Mouse (Mus musculus) spleen, adult 2 months (tissue): ENCODE measurements around the gene Rabgap1. TPM values are rescaled to one million over a fixed set of nuclear protein-coding genes. Genes with fewer than 3 reads are reported as not detected.
A peak's percentile ranks its signal among the peaks of the same experiment; 100 is the strongest.

ENCODE experiments used
- DNase-seq, 2 experiments: peaks; one replicate each; pipeline versions ENCODE4 v3.0.0 to v3.0.0-alpha.2; 2012 to 2021; ENCODE audit warnings: low spot score in 2 of 2, low read depth in 1 of 2
- H3K27ac ChIP-seq: fragments of 200-500 bp; 2 replicates; pipeline ENCODE4 v1.5.1; 2012; ENCODE audit warnings: low read length, inconsistent platforms; ENCODE audit not compliant: insufficient read depth
- H3K27me3 ChIP-seq: fragments of 200-500 bp; 2 replicates; pipeline ENCODE4 v1.6.1; 2012; ENCODE audit warnings: mild to moderate bottlenecking, moderate library complexity, low read length, inconsistent platforms; ENCODE audit not compliant: control insufficient read depth, insufficient read depth
- H3K36me3 ChIP-seq: fragments of 200-500 bp; 2 replicates; pipeline ENCODE4 v1.6.1; 2012; ENCODE audit warnings: mild to moderate bottlenecking, low read length, inconsistent platforms; ENCODE audit not compliant: control insufficient read depth, insufficient read depth
- H3K4me1 ChIP-seq: fragments of 200-500 bp; 2 replicates; pipeline ENCODE4 v1.6.1; 2011; ENCODE audit warnings: inconsistent platforms; ENCODE audit not compliant: control insufficient read depth, insufficient read depth, insufficient read length
- H3K4me3 ChIP-seq: fragments of 200-500 bp; 2 replicates; pipeline ENCODE4 v1.5.1; 2011; ENCODE audit warnings: mild to moderate bottlenecking, inconsistent platforms; ENCODE audit not compliant: insufficient read depth, insufficient read length; ENCODE audit errors: extremely low read depth
- CTCF ChIP-seq: fragments of 200-500 bp; IDR thresholded peaks from 2 replicates; pipeline ENCODE4 v1.5.1; 2011; ENCODE audit warnings: mild to moderate bottlenecking, inconsistent platforms; ENCODE audit not compliant: insufficient read depth, insufficient read length, insufficient replicate concordance; ENCODE audit errors: extremely low read depth
- POLR2A ChIP-seq: fragments of 200-500 bp; IDR thresholded peaks from 2 replicates; pipeline ENCODE4 v1.6.1; 2011; ENCODE audit warnings: low read depth, low read length, inconsistent platforms
- WGBS: fragments of 180-500 bp; shearing (Covaris S2); methylation state at CpG from one replicate; pipeline ENCODE4 v1.1.7; 2018; 5-methylcytosine and 5-hydroxymethylcytosine counted together
- polyA plus RNA-seq: library from polyadenylated mRNA; depleted of rRNA; stranded (reverse); fragments of >200 nt; gene quantifications from 2 replicates; pipeline ENCODE4 v1.2.3, GENCODE M21; 2012

The Rabgap1 gene
- polyA plus RNA-seq, 1 experiment, result 5.1 TPM

- H3K4me3 ChIP-seq, result peak overlapping the region; percentile 93
- no peak for TF ChIP-seq CTCF
- peak; percentile 22; the same call in 1 of the 2 replicates for TF ChIP-seq POLR2A
- H3K27ac ChIP-seq, result peak overlapping the region; percentile 80
- WGBS, result under 1% methylated on average over 38 of the region's 38 CpGs
- no peaks in the 10 kb centered on the region for H3K27me3 ChIP-seq
- peak; percentile 79 to 81 for DNase-seq
- peaks cover 3% of the 10 kb centered on the region; the same call in 1 of the 2 replicates for H3K4me1 ChIP-seq
- peaks cover 3% of the 10 kb centered on the region; the same call in 1 of the 2 replicates for H3K36me3 ChIP-seq
Observed at GRCm38 (mm10) chr2:37430593-37431464, 12.2 kb upstream of the Rabgap1 start.

GRCm38 (mm10) chr2:37431609-37432008 lies 11.5 kb upstream of the Rabgap1 start:
- no peak overlapping the region; the same call in 1 of the 2 replicates for H3K4me3 ChIP-seq
- H3K27ac ChIP-seq, result no peak overlapping the region
- TF ChIP-seq CTCF (no peak), POLR2A (no peak)
- DNase-seq, result no peak
- H3K27me3 ChIP-seq, result no peaks in the 10 kb centered on the region
- H3K36me3 ChIP-seq, result peaks cover 3% of the 10 kb centered on the region; the same call in 1 of the 2 replicates
- WGBS, result 44% methylated on average over 7 of the region's 7 CpGs
- peaks cover 3% of the 10 kb centered on the region; the same call in 1 of the 2 replicates for H3K4me1 ChIP-seq

GRCm38 (mm10) chr2:37451667-37452375 lies 8.7 kb downstream of the Rabgap1 start:
- no peak for TF ChIP-seq CTCF
- TF ChIP-seq POLR2A, result peak; percentile 51
- peak overlapping the region; percentile 54 for H3K27ac ChIP-seq
- 9% methylated on average over 31 of the region's 44 CpGs for WGBS
- peak; percentile 86 to 92 for DNase-seq
- no peaks in the 10 kb centered on the region for H3K36me3 ChIP-seq
- no peaks in the 10 kb centered on the region for H3K27me3 ChIP-seq
- H3K4me1 ChIP-seq, result no peaks in the 10 kb centered on the region
- H3K4me3 ChIP-seq, result peak overlapping the region; percentile 85

GRCm38 (mm10) chr2:37452376-37452760 lies 9.3 kb downstream of the Rabgap1 start:
- Histone ChIP-seq H3K4me1 (no peaks in the 10 kb centered on the region), H3K27me3 (no peaks in the 10 kb centered on the region), H3K36me3 (no peaks in the 10 kb centered on the region), H3K4me3 (peak overlapping the region; percentile 85), H3K27ac (peak overlapping the region; percentile 50; the same call in 1 of the 2 replicates)
- under 1% methylated on average over 21 of the region's 24 CpGs for WGBS
- DNase-seq, result no peak
- TF ChIP-seq CTCF (no peak), POLR2A (no peak)

GRCm38 (mm10) chr2:37460707-37461106 lies 17.6 kb downstream of the Rabgap1 start:
- Histone ChIP-seq H3K27ac (no peak overlapping the region), H3K4me3 (no peak overlapping the region), H3K27me3 (no peaks in the 10 kb centered on the region), H3K36me3 (no peaks in the 10 kb centered on the region), H3K4me1 (no peaks in the 10 kb centered on the region)
- TF ChIP-seq POLR2A (no peak), CTCF (no peak)
- DNase-seq, result no peak
- 97% methylated on average over 4 of the region's 4 CpGs for WGBS

- 89% methylated on average over 4 of the region's 4 CpGs for WGBS
- Histone ChIP-seq H3K4me3 (no peak overlapping the region), H3K27ac (no peak overlapping the region), H3K36me3 (peaks cover 1% of the 10 kb centered on the region; the same call in 1 of the 2 replicates), H3K4me1 (no peaks in the 10 kb centered on the region), H3K27me3 (no peaks in the 10 kb centered on the region)
- TF ChIP-seq POLR2A (no peak), CTCF (no peak)
- no peak for DNase-seq
Observed at GRCm38 (mm10) chr2:37466266-37466665, 23.2 kb downstream of the Rabgap1 start.
